Mouse (Mus musculus): ENCODE results near the gene Capn7. TPM values are rescaled to one million over a fixed set of nuclear protein-coding genes. Genes with fewer than 3 reads are reported as not detected.

Gene Capn7
- polyA plus RNA-seq, 1 experiment from 2014 or later = 35.4 TPM

DNA sequence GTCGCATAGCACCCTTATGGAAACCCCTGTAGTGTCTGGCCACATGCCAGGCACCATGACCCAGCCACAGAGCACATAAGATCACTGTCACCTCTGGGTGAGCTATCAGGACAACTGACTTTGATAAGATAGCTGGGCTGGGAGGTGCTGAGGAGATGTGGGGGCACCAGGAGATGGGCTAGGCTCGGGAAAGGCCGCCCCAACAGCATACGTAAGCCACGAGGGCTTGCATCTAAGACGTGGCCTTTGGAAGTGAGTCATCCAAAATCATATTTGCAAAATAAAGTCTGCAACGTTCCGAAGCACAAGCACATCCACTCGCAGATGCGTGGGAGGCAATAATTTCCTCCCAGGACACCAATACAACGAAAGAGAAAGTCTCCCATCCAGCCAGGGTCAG lies 64.5 kb downstream of the Capn7 start:
- WGBS (ENCODE audit: insufficient replicate concordance) = 54% methylated on average over 11 of the region's 11 CpGs
- Histone ChIP-seq H3K9me3 (replicated peaks; ENCODE audit: control insufficient read depth, low read length) (no peaks in the 10 kb centered on the region), H3K27me3 (ENCODE audit: control insufficient read depth, insufficient read depth, low read length) (no peaks in the 10 kb centered on the region), H3K4me3 (ENCODE audit: low read depth, low read length) (no peak overlapping the region), H3K36me3 (ENCODE audit: control insufficient read depth, insufficient read depth, low read length) (no peaks in the 10 kb centered on the region), H3K4me2 (no peak overlapping the region), H3K9ac (ENCODE audit: low read depth, low read length) (0 out of 2 replicates have a peak overlapping the region, but pooled peaks have one; percentile 28), H3K4me1 (ENCODE audit: control insufficient read depth, insufficient read depth, low read length) (peaks cover 62% of the 10 kb centered on the region), H3K27ac (ENCODE audit: low read depth, low read length) (0 out of 2 replicates have a peak overlapping the region, but pooled peaks have one; percentile 15)
- no peak for ATAC-seq (replicated peaks; ENCODE audit: insufficient number of reproducible peaks, low FRiP score, low TSS enrichment)

DNA sequence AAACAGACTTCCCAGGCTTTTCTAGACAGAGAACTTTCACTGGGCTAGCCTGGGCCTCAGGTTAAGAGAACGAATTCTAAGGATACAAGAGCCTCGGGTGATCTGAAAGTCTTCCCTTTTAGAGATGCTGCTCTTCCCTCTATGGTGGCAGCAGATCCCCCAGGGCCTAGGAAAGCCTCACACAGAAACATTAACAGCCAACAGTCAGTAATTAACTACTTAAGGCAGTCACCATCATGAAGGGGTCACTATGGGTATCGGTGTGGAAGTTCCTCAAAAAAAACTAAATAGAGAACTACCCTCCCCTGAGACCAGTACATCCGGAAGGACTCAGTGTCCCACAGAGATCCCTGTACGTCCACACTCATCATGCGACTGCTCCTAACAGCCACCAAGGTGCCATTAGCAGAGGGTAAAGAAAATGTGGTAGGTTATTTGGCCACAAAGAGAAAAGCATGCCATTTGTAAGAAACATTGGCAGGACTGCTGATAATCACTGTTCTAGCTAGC lies 65.5 kb downstream of the Capn7 start:
- no peaks in the 10 kb centered on the region for H3K27me3 ChIP-seq (ENCODE audit: control insufficient read depth, insufficient read depth, low read length)
- no peak overlapping the region for H3K9ac ChIP-seq (ENCODE audit: low read depth, low read length)
- no peak overlapping the region for H3K4me3 ChIP-seq (ENCODE audit: low read depth, low read length)
- ATAC-seq (replicated peaks; ENCODE audit: insufficient number of reproducible peaks, low FRiP score, low TSS enrichment) = no peak
- no peaks in the 10 kb centered on the region for H3K9me3 ChIP-seq (replicated peaks; ENCODE audit: control insufficient read depth, low read length)
- H3K4me1 ChIP-seq (ENCODE audit: control insufficient read depth, insufficient read depth, low read length) = peaks cover 70% of the 10 kb centered on the region
- H3K36me3 ChIP-seq (ENCODE audit: control insufficient read depth, insufficient read depth, low read length) = no peaks in the 10 kb centered on the region
- WGBS (ENCODE audit: insufficient replicate concordance) = 69% methylated on average over 6 of the region's 6 CpGs
- no peak overlapping the region; the same call in 1 of the 2 replicates for H3K27ac ChIP-seq (ENCODE audit: low read depth, low read length)
- no peak overlapping the region for H3K4me2 ChIP-seq

DNA sequence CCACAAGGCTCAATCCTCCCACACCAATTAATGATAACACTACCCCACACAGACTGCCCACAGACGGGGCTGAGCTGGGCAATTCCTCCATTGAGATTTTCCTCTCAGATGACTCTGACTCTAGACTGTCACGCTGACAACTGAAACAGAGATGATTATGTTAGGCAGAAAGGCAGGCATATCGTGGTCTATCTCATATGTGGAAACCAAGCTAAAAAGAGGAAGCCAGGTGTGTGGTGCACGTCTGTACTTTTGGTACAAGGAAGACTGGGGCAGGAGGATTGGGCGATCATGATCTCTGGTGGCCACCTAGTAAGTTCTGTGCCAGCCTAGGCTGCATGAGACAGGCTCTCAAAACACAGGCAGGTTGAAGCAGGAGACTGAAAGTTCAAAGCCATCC lies 66.3 kb downstream of the Capn7 start:
- Histone ChIP-seq H3K4me1 (ENCODE audit: control insufficient read depth, insufficient read depth, low read length) (peaks cover 71% of the 10 kb centered on the region), H3K4me2 (no peak overlapping the region; the same call in 1 of the 2 replicates), H3K27ac (ENCODE audit: low read depth, low read length) (no peak overlapping the region), H3K9me3 (replicated peaks; ENCODE audit: control insufficient read depth, low read length) (no peaks in the 10 kb centered on the region), H3K9ac (ENCODE audit: low read depth, low read length) (no peak overlapping the region), H3K36me3 (ENCODE audit: control insufficient read depth, insufficient read depth, low read length) (no peaks in the 10 kb centered on the region), H3K27me3 (ENCODE audit: control insufficient read depth, insufficient read depth, low read length) (no peaks in the 10 kb centered on the region), H3K4me3 (ENCODE audit: low read depth, low read length) (no peak overlapping the region)
- no peak for ATAC-seq (replicated peaks; ENCODE audit: insufficient number of reproducible peaks, low FRiP score, low TSS enrichment)
- WGBS (ENCODE audit: insufficient replicate concordance) = 64% methylated on average over 5 of the region's 5 CpGs

DNA sequence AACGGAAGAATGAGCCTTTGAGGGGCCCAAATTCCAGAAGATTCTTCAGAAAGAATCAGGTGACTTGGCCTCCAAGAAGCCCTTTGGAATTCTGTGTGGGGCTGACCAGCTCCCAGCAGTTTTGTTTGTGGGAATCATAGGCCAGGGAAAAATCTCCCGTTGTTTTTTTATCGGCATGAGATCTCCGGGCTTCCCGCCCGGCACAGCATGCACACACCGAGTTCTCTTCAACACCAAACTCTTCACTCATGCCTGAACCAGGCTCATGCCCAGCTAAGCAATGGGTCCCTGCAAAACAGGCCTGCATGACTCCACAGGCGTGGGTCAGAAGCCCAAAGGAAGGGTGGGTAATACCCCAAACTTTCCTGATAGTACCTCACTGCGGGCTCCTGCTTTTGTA lies 67.1 kb downstream of the Capn7 start:
- Histone ChIP-seq H3K4me3 (ENCODE audit: low read depth, low read length) (no peak overlapping the region), H3K9me3 (replicated peaks; ENCODE audit: control insufficient read depth, low read length) (no peaks in the 10 kb centered on the region), H3K36me3 (ENCODE audit: control insufficient read depth, insufficient read depth, low read length) (no peaks in the 10 kb centered on the region), H3K4me1 (ENCODE audit: control insufficient read depth, insufficient read depth, low read length) (peaks cover 76% of the 10 kb centered on the region), H3K9ac (ENCODE audit: low read depth, low read length) (no peak overlapping the region), H3K4me2 (peak overlapping the region; percentile 41), H3K27ac (ENCODE audit: low read depth, low read length) (peak overlapping the region; percentile 79; the same call in 1 of the 2 replicates), H3K27me3 (ENCODE audit: control insufficient read depth, insufficient read depth, low read length) (no peaks in the 10 kb centered on the region)
- ATAC-seq (replicated peaks; ENCODE audit: insufficient number of reproducible peaks, low FRiP score, low TSS enrichment) = no peak
- 25% methylated on average over 9 of the region's 9 CpGs for WGBS (ENCODE audit: insufficient replicate concordance)

DNA sequence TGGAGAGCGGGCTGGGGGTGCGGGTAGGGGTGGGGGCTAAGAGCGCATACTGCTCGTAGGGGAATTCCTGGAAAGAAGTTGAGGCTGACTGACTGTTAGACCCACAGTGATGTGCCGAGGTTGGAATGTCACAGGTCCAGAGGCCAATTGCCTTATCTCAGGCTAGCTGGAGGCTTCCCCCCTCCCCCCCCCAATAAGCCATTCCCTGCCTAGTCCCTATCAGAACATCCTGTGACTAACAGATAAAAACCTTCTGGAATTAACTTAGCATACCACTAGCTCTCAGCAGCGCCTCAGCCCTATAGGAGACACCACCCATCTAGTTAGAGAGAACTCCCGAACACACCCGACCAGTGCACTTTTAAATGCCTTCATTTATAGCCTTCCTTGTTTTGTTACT lies 67.6 kb downstream of the Capn7 start:
- 0 out of 2 replicates have a peak, but pooled peaks have one; percentile 9 for ATAC-seq (replicated peaks; ENCODE audit: insufficient number of reproducible peaks, low FRiP score, low TSS enrichment)

DNA sequence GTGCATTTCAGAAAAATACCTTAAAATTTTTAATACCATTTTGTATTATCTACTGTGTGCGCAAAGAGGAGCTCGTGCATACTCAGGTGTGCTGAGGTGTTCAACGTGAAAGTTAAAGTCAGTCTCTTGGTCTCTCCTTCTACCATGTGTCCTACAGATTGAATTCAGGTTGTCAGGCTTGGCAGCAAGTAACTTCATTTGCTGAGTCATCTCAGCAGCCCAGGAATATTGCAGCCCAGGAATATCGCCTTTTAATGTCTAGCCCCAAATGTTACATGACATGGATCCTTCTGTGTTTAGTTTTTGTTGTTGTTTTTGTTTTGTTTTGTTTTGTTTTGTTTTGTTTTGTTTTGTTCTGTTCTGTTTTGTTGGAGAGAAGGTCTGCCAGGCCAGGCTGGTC lies 68.2 kb downstream of the Capn7 start:
- 80% methylated on average over 4 of the region's 4 CpGs for WGBS (ENCODE audit: insufficient replicate concordance)

More for the DNA sequence above, 67.6 kb downstream of the Capn7 start:
- Histone ChIP-seq H3K27ac (ENCODE audit: low read depth, low read length) (peak overlapping the region; percentile 79), H3K9ac (ENCODE audit: low read depth, low read length) (no peak overlapping the region), H3K27me3 (ENCODE audit: control insufficient read depth, insufficient read depth, low read length) (no peaks in the 10 kb centered on the region), H3K4me1 (ENCODE audit: control insufficient read depth, insufficient read depth, low read length) (peaks cover 79% of the 10 kb centered on the region), H3K36me3 (ENCODE audit: control insufficient read depth, insufficient read depth, low read length) (no peaks in the 10 kb centered on the region), H3K4me3 (ENCODE audit: low read depth, low read length) (no peak overlapping the region), H3K4me2 (peak overlapping the region; percentile 41), H3K9me3 (replicated peaks; ENCODE audit: control insufficient read depth, low read length) (no peaks in the 10 kb centered on the region)
- 9% methylated on average over 8 of the region's 8 CpGs for WGBS (ENCODE audit: insufficient replicate concordance)

DNA sequence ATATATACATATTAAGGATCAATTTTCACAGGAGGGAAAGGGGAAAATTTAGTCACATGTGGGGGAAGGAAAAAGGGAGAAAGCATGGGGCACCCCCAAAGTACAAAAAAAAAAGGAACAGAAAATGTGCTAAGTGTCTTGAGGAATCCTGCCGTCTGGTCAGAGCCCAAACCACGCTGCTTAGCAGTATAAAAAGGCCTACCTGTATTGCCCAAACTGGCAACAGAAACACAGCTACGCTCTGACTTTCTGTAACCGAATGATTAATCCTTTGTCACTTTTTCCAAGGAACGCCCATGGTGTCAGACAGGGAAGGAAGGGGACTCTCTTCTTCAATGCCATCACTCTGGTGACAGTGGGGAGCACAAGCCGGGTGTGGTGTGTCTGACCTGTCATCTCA lies 69.2 kb downstream of the Capn7 start:
- no peak overlapping the region for H3K4me3 ChIP-seq (ENCODE audit: low read depth, low read length)
- no peak for ATAC-seq (replicated peaks; ENCODE audit: insufficient number of reproducible peaks, low FRiP score, low TSS enrichment)
- H3K27me3 ChIP-seq (ENCODE audit: control insufficient read depth, insufficient read depth, low read length) = no peaks in the 10 kb centered on the region
- H3K4me1 ChIP-seq (ENCODE audit: control insufficient read depth, insufficient read depth, low read length) = peaks cover 80% of the 10 kb centered on the region
- 74% methylated on average over 6 of the region's 6 CpGs for WGBS (ENCODE audit: insufficient replicate concordance)
- no peaks in the 10 kb centered on the region for H3K9me3 ChIP-seq (replicated peaks; ENCODE audit: control insufficient read depth, low read length)
- no peak overlapping the region for H3K9ac ChIP-seq (ENCODE audit: low read depth, low read length)
- H3K27ac ChIP-seq (ENCODE audit: low read depth, low read length) = no peak overlapping the region
- no peak overlapping the region for H3K4me2 ChIP-seq
- no peaks in the 10 kb centered on the region for H3K36me3 ChIP-seq (ENCODE audit: control insufficient read depth, insufficient read depth, low read length)

More for the DNA sequence above, 68.2 kb downstream of the Capn7 start:
- Histone ChIP-seq H3K27me3 (ENCODE audit: control insufficient read depth, insufficient read depth, low read length) (no peaks in the 10 kb centered on the region), H3K36me3 (ENCODE audit: control insufficient read depth, insufficient read depth, low read length) (no peaks in the 10 kb centered on the region), H3K4me3 (ENCODE audit: low read depth, low read length) (no peak overlapping the region), H3K9me3 (replicated peaks; ENCODE audit: control insufficient read depth, low read length) (no peaks in the 10 kb centered on the region), H3K27ac (ENCODE audit: low read depth, low read length) (peak overlapping the region; percentile 79; the same call in 1 of the 2 replicates), H3K9ac (ENCODE audit: low read depth, low read length) (no peak overlapping the region), H3K4me1 (ENCODE audit: control insufficient read depth, insufficient read depth, low read length) (peaks cover 81% of the 10 kb centered on the region), H3K4me2 (no peak overlapping the region; the same call in 1 of the 2 replicates)
- no peak for ATAC-seq (replicated peaks; ENCODE audit: insufficient number of reproducible peaks, low FRiP score, low TSS enrichment)

DNA sequence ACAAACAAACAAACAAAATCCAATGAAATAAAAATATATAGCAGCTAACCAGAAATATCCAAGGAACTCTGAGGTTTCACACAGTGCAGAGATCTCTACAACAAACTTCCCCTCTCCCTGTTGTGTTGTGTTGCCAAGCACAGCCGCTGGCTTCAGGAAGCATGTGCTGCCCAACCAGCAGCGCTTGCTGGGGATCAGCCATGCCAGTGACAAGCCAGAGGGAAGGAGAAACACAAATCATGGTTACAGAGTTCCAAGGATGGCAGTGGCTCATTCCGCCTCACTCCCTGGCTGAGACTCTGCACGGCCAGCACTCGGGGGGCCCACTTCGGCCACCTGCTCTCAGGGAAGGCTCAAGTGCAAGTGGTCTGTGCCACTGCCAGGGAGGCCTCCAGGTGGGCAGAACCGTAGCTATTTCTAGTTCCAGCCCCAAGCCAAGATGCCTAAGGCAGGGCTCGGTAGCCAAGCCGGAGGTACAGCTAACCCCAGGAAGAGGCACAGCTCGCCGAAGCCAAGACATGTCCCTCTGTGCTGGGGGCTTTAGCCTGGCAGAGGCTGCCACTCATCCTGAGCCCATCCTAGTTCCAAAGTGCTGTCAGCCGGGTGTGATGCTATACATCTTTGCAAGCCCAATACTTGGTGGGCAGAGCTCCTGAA lies 69.8 kb downstream of the Capn7 start:
- no peak overlapping the region for H3K4me3 ChIP-seq (ENCODE audit: low read depth, low read length)
- no peaks in the 10 kb centered on the region for H3K36me3 ChIP-seq (ENCODE audit: control insufficient read depth, insufficient read depth, low read length)
- no peak overlapping the region for H3K9ac ChIP-seq (ENCODE audit: low read depth, low read length)
- H3K4me2 ChIP-seq = no peak overlapping the region
- WGBS (ENCODE audit: insufficient replicate concordance) = 79% methylated on average over 12 of the region's 12 CpGs
- H3K27me3 ChIP-seq (ENCODE audit: control insufficient read depth, insufficient read depth, low read length) = no peaks in the 10 kb centered on the region
- ATAC-seq (replicated peaks; ENCODE audit: insufficient number of reproducible peaks, low FRiP score, low TSS enrichment) = no peak
- H3K9me3 ChIP-seq (replicated peaks; ENCODE audit: control insufficient read depth, low read length) = no peaks in the 10 kb centered on the region
- H3K27ac ChIP-seq (ENCODE audit: low read depth, low read length) = no peak overlapping the region
- peaks cover 78% of the 10 kb centered on the region for H3K4me1 ChIP-seq (ENCODE audit: control insufficient read depth, insufficient read depth, low read length)

DNA sequence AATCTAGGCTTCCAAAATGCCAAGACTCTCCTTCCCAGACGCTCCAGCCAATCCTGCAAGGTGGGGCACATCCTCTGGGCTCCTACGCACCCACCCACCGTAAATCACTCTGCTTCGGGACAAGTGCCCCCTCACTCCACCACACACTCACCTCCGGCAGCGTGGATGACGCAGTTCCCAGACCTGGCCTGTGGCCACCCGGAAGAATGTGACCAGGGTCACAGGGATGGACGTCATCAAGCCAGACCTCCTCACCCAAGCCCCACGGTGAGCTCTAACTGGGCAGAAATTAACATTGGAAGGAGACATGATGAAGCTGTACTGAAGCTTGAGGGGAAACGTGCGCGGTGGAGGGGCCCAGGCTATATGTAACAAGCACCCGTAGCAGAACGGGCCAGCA lies 70.8 kb downstream of the Capn7 start:
- WGBS (ENCODE audit: insufficient replicate concordance) = 72% methylated on average over 15 of the region's 15 CpGs
- no peak for ATAC-seq (replicated peaks; ENCODE audit: insufficient number of reproducible peaks, low FRiP score, low TSS enrichment)
- H3K4me1 ChIP-seq (ENCODE audit: control insufficient read depth, insufficient read depth, low read length) = peaks cover 70% of the 10 kb centered on the region
- H3K4me2 ChIP-seq = no peak overlapping the region
- no peaks in the 10 kb centered on the region for H3K27me3 ChIP-seq (ENCODE audit: control insufficient read depth, insufficient read depth, low read length)
- no peak overlapping the region for H3K4me3 ChIP-seq (ENCODE audit: low read depth, low read length)
- no peaks in the 10 kb centered on the region for H3K9me3 ChIP-seq (replicated peaks; ENCODE audit: control insufficient read depth, low read length)
- H3K27ac ChIP-seq (ENCODE audit: low read depth, low read length) = no peak overlapping the region
- no peak overlapping the region for H3K9ac ChIP-seq (ENCODE audit: low read depth, low read length)
- no peaks in the 10 kb centered on the region for H3K36me3 ChIP-seq (ENCODE audit: control insufficient read depth, insufficient read depth, low read length)

Data from heart, embryonic 11.5 days (tissue).